Mouse (Mus musculus): Measurements from ENCODE around the gene Slamf1.

DNA sequence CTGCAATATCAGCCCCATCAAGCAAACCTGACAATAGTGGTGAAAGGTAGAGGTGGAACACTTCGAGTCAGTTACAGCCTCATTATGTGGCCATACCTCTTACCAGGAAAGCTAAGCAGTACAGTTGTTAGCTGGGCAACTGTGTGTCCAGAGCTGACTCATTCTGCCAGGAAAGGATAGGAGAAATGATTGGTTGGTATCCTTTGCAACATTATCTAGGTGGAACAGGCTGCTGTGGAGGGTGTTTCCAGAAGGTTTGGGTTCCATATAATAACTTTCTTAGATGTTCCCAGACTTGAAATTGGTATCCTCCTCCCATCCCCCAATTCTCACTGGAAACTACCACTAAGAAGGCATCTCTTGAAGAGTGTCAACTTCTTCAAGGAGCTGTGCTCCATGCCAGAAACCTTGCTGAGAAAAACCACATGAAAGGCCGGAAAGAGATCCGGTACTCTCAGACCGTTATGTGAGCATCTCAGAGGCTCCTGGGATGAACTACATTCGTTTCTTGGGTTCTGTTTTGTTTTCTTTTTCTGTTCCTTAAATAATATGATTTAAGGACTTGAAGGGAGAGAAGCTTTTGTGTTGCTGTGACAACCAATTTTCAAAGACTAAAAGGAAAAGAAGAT lies 15.5 kb downstream of the Slamf1 start:
- no peak for TF ChIP-seq POLR2A (IDR thresholded peaks at IDR 0.05; ENCODE audit: insufficient read depth, low read depth, low read length)
- TF ChIP-seq CTCF (IDR thresholded peaks at IDR 0.05; ENCODE audit: insufficient read depth, low read depth, low read length): no peak

Data from olfactory bulb, adult 2 months (tissue).